Mouse (Mus musculus) kidney, adult 18-20 months (tissue): ENCODE results near the gene Cnn3.
A peak's percentile ranks its signal among the peaks of the same experiment; 100 is the strongest.

Source experiments
- DNase-seq: peaks from one replicate; pipeline ENCODE4 v3.0.0; 2021

The Cnn3 gene

DNA sequence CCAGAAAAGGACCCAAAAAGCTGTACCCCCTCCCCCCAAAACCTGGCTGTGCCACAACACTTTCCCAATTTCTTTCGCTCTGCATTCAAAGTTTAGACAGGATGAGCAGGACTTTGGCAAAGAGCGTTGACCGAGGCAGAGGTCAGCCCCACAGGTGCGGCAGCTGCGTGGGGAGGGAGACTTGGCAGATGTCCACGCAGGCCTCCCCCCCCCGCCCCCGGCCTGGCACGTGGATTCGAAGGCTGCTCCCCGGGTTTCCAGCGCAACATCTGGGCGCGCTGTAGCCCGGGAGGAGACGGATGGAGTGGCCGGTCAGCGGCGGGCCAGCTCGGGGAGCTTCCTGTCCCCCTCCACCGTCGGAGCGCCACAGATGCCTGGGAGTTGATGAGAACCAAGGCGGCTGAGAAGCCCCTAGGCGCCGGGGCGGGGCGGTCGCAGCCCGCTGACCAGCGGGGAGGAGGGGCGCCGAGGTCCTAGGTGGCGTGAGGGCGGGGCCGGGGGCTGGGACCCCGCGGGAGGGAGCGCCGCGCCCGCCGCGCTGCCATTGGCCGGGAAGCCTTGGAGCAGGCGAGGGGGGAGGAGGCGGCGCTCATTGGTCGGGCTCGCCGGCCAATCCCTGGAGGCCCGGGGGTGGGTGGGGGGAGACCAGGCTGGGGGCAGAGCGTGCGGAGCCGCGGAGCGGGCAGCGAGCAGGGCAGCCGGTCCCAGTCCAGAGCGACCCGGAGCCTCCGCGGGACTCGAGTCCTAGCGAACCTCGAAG lies at the start of gene Cnn3:
Gene Cnn3 (plus strand): TSS at position 637 of the 760 bp plus-strand sequence.
- DNase-seq: peak; percentile 93

DNA sequence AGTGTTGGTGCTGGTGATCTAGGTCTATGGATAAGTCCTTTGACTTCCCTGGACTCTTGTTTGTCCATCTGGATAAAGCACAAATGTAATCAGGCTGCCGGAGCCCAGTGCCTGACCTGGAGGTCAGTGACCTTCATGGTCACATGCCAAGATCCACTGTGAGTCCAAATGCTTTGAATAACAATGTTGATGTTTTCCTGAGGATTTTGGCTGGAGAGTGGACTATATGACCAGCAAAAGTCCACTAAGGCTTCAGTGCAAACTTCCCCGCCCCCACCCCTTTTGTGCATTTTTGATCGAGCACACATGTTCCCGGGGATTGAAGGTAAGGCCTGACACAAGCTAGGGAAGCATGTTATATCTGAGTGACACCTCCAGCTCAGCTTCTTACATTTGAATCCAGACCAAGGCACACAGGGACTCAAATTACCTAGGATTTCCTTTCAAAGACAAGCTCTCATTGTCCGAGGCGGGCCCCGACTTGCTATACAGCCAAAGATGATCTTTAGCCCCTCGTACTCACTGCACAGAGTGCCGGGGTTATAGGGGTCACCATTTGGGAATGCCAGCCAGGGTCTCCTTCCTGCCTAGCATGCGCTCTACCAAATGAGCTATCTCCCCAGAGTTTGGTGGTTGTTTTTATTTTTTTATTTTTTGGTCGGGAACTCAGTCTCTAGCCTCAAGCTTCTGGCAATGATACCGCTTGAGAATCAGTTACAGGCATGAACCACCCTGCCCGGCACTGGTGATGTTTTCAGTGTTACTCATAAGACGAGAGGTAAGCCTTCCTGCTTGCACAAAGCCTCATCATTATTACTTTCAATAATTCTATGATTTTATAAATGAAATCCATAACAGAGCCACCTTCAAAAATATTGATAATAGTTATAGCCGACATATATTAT lies 47.3 kb upstream of the Cnn3 start:
- peak; percentile 86 for DNase-seq

DNA sequence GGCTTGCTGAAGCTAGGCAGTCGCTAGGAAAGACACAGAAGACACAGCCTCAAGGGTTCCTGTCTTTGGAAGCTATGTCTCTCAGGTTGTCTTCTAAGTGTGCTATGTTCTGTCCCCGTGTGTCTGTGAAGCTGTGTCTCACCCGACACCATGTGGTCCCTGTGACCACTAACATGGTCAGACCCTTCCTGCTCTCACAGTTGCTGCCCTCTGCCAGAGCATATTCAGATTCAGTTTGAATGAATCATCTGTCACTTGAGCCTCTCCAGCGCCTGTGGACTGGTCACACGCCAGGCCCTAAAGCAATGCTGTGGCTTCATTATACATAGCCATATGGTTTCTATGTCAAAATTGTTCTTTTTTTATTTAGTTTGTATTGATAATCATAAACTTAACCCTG lies 46.6 kb upstream of the Cnn3 start:
- no peak for DNase-seq

DNA sequence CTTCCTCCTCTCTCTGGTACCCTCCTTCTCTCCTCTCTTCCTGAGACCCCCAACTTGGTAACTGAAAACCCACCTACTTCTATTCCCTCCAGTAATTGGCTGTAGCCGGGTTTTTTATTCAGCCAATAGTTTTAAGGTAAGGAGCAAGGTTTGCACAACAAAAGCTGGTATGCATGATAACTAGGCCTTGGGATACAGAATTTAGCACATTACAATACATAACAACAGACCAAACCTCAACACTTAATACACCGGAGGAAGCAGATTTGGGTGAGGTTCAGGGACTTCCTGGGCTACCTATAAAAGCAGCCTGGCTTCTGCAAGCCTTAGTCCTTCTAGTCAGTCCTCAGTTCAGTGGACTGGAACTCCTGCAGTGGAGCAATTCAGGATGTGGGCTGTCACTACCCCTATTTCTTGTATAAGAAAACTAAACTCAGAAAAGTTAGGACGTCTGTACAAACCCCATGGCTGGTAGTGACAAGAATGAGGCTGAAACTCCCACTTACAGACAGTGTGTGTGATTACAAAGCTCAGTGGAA lies 38.8 kb upstream of the Cnn3 start:
- no peak for DNase-seq

DNA sequence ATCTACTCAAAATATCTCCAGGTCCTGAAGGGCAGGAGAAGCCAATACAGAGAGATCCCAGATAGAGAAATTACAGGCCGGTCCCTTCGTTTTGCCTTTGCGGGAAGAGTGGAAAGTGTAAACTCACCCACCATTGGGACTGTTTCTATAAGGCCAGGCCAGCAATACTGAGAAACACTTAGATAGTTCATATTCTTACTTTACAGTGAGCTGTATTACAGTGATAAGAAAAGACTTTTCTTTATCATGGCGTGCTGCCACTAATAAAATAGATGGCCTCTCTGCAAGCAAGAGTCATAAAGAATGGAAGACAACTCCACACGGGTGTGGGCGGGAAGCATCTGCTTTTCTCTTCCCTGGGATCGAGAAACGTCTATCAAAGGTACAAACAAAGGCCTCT lies 36.9 kb upstream of the Cnn3 start:
- DNase-seq: no peak

DNA sequence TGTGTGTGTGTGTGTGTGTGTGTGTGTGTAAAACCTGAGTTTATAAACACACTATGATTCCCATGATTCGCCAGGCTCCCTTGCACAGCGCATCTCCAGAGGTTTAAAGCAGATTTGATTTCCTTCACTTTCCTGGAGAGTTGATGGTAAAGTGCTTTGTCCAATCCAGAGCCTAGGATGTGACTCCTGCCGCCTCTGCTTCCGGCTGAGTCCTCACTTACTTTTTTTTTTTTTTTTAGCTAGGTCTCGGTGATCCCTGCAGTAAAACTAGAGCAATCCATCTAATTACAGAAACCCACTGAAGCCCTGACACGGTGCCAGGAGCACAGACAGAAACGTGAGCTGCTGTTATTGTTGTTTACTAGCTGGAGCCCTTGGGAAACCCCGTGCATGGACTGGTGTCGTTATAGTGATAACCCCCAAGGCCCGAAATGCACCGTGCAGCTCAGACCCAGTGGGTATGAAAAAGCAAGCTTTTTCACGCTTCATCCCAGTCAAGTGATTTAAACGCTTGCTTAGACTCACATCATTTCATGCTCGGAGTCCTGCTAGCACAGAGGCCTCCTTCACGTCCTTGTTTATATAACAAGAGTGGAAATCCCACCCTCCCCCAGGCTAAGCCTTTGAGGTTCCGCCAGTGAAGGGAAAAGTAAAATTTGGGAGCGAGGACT lies 36.3 kb upstream of the Cnn3 start:
- peak; percentile 38 for DNase-seq

DNA sequence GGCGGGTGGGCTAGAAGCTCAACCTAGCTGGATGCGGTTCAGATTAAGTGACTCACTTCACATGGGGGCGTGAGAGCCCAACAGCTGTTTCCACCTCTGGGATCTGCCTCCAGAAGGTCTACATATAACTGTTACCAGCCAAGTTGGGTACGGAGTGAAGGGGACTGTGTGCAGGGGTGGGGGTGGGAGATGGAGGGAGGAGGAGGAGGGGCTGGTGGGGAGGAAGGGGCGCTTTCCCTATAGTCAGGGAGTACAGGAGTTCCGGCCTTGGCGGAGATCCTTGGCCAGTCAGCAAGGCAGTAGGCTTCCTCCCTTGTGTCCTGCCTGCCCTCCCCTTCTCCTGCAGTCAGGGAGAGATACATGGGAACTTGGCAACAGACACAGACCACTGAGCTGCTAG lies 35.6 kb upstream of the Cnn3 start:
- DNase-seq: no peak

DNA sequence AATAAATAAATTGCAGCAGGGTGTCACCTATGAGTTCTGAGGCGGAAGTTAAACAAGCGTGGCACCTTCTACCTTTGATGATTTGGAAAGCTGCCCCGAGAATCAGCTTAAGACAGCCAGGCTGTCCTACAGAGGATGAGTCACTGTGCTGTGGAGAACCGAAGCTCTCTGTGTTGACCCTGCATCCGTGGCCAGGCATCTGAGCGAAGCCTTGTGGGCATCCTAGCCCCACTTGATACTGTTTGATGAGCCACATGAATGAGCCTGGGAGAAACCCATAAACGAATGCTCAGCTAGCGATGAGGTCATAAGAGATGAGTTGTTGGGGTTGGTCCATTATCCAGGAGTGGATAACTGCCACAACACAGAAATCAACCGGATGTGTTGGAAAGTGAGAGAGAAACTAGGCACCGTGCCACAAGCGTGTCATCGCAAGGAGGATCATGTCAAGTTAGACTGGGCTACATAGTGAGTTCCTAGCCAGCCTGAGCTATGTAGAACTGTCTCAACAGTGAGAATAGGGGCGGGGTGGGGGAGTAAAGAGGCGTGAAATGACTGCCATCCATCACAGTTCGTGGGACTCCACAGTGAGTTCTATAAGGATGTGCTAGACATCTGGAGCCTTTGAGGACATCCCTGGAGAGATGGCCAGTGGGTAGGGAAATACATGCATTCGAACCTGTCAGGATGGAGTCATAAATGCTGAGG lies 30.6 kb upstream of the Cnn3 start:
- DNase-seq: no peak

DNA sequence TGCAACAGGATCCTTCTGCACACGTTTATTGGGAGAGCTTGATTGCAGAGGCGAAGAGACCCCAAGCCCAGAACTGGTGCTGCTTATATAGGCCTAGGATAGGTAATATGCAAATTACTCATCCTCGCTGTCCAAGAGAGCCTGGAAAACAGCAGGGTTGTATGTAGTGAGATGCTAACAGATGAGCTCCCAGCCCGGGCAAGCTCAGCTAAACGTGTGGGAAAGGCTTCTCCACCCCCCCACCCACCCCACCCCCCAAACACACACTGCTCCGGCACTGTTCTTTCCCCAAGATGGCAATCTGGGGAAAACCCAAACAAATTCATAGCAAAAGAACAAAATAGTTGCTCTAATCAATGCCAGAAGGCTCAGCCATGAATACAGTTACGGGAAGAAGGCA lies 29.7 kb upstream of the Cnn3 start:
- no peak for DNase-seq

DNA sequence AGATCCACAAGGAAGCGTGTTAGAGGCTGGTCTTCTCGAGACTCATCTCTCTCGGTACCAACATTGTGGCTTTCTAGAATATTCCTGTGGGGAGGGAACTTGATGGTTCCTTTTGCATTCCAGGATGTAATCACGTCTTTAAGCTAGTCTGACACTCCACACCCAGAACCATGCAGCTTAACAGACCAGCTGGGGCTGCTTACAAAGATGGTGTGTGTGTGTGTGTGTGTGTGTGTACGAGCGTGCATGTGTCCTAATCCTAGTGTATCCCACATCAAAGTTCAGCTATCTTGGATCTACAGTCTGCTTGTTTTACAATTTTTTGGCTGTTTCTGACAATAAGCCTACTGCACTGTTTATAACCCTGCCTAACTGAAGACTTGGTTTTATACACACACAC lies 29.3 kb upstream of the Cnn3 start:
- no peak for DNase-seq

DNA sequence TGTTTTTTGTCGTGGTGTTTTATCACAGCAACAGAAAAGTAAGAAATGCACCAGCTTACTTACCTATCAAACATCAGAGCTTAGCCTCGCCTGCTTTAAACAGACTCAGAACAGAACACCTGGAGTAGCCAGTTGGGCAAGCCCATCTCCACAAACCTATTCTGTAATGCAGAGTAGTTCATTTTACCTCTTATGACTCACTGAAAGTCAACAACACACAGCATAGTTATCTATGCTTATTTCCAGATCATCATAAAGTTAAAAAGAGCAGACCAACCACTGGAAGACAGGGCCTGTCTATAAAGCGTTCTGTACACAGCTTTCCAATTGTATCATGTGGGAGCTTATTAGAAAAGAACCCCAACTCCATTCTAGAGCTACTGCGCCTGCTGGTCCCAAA lies 24.9 kb upstream of the Cnn3 start:
- DNase-seq: no peak

DNA sequence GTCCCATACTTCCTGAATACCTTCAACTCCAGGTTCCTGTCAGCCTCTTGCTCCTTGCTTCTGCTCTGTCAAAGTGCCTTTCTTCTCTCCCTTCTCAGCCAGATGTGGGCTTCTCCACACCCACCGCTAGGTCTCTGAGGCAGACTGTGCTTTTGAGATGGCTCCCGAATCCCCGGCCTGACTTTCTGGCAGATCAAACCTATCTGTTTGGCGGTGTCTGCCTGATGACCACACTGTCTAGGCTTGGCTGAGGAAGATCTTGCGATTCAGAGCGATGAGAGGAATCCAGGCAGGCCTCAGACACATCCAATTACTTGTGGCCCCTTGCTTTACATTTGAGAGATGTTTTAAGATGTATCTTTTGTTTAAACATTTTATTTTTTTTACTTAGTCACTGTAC lies 24.2 kb upstream of the Cnn3 start:
- no peak for DNase-seq

DNA sequence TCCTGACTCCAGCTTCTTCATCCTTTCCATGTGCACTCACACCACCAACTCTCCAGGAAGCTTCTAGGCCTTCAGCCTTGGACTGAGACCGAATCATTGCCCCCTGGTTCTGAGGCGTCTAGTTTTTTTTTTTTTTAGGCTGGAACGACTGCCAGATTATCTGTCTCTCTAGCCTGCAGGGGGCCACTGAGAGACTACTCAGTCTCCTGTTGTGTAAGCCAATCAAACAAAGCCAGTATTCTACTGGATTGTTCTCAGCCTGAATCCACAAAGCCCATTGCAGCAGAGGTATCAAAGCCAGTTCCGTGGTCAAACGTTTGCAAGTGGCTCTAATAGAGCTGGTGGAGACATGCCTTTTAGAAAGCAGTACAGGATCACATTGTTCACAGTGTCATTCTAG lies 22.8 kb upstream of the Cnn3 start:
- DNase-seq: no peak

DNA sequence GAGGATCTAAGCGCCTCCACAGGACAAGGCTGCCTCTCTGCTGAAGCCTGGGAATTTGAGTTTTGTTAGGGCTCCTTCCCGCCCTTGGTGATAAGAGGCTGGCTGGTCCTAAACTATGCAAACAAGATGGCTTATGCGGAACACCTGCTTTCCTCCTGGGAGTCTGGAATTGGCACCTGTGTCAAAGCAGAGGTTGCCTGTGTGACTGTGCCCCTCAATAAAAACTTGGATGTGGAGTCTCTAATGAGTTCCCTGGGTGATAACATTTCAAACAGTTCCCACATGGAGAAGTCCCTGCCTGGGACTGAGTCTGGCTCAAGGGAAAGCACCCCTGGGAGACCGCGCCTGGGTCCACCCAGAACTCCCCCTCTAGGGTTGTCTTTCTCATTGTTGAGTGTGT lies 21.2 kb upstream of the Cnn3 start:
- DNase-seq: no peak

DNA sequence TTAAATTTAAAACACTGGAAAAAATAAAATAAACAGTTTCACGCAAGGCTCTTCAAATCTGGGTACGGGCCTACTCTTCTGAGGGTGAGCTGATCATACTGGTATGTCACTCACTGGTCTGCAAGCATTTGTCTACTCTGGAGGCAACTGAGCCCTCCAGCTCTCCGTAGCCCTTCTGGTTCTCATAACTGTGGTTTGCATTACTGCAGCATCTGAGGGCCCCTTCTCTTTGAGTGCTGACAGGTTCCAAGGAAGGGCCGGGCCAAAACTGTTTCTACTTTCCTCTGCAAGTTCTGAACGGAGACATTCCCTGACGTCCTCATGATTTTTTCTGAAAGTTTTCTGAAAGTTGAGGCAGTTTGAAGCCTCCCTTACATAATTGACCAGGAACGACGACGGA lies 18.9 kb upstream of the Cnn3 start:
- DNase-seq: no peak

DNA sequence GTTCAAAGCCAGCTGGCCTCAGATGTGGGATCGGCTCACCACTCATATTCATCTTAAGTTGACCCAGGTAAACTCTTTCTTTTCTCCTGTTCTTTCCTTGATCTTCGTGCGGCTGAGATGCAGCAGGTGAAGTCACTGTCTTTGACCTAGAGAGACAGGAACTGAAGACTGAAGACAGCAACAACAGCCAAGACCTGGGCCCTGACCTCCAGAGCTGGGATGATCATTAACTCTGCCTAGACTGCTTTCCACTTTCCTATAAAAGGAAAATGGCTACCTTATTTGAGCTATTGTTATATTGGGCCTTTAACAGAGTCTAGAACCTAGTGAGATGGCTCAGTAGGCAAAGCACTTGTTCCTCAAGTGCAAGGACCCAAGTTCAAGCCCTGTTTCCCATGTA lies 17.9 kb upstream of the Cnn3 start:
- peak; percentile 27 for DNase-seq

DNA sequence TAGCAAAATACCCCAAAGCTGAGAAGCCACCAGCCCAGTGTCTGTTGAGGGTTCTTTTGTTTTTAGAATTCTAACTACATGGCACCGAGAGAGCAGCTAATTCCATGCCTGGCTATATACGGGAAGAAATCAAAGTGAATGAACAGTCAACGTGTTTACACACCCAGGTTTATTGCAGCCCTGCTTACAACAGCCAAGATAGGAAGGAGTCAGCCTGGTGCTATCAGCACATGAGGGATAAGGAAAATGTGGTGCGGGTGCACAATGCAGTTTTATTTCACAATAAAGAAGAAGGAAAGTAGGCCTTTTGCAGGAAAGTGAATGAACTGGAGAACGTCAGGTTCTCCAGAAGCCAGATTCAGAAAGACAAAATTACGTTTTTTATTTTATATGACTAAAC lies 14.8 kb upstream of the Cnn3 start:
- no peak for DNase-seq

DNA sequence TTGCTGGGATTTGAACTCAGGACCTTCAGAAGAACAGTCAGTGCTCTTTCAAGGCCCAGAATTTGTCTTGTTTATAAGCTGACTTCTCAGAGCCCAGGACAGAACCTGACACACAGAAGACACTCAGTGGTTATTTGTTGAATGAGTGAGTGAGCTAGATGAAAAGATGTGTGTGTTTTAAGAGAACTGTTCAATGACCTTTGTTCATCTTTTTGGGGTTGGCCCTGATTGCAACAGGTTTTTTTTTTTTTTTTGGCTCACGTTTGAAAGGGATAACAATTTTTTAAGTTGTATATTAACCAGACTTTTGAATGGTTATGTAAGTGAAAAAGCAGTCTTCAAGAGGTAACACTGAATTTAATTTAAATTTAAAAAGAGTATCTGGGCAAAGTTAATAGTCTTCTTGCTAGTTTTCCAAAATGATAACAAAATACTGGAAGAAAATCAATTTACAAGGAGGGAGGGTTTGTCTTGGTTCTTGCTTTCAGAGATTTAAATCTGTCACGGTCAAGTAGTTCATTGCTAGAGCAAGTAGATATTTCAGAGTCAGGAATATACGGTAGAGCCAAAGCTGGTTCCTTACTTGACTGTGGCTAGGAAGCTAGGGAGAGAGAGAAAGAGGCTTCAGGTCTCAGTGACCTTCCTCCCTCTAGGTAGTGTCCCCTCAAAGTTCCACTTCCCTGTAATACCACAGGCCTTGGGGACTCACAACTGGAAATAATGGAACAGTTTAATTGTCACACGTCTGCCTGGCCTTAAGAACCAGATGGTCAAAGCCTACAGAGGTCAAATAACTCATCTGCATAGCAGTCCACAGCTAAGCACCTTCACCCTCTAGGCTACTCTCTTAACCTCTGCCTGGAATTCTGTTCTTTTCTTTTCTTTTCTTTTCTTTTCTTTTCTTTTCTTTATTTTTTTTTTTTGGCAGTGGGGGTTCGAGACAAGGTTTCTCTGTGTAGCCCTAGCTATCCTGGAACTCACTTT lies 9.8 kb upstream of the Cnn3 start:
- no peak for DNase-seq

DNA sequence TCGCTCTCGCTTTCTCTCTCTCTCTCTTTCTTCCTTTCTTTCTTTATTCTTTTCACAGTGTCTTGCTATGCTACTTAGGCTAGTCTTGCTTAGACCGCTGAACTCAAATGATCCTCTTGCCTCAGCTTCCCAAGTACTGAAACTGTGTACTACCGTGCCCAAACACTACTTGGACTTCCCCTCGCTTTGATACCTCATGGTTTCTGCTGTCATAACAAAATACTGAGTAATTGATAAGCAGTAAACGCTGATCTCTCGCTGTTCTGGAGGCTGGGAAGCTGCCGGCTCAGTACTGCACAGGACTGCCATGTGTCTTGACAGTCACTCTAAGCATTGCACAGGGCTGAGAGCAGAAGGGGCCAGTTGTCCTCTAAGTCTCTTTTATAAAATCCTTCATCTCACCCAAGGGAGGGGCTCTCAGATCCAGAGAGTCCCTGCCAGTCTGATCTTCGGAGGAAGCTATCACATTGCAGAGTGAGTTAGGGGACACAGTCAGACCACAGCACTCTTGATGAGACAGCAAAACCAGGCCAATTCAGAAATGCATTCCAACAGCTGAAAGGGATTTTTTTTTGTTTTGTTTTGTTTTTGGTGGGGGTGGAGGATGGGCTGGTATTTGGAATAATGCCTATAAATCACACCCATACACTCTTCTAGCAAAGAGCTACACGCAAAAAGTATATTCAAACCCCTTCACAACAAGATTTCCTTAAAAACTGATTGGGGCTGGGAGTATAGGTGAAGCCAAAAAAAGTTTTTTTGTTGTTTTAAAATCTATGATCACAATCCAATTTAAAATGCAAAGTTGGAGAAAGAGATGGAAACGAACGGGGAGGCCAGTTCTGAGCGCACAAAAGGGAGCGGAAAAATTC lies 8.7 kb upstream of the Cnn3 start:
- no peak for DNase-seq

DNA sequence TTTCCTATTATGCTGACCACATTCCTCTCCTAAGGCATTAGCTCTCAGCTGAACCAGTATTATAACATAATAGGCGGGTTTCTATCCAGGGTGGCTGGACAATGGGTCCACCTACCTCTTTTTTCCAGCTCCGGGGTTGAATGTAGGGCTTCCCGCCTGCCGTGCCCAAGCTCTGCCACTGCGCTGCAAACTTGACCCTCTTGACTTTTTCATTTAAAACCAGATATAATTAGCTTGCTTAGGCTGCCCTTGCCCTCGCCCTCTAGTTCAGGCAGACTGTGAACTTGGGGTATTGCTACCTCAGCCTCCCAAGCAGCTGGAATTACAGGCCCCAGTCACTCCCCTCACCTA lies 8.1 kb upstream of the Cnn3 start:
- DNase-seq: no peak
